Mouse (Mus musculus) erythroblast, embryonic 14.5 days (primary cell): Measurements from ENCODE around the gene Iah1. TPM values are rescaled to one million over a fixed set of nuclear protein-coding genes. Genes with fewer than 3 reads are reported as not detected.

Experiments
- H3K27me3 ChIP-seq: 2 replicates; pipeline ENCODE4 v1.6.1; 2012; ENCODE audit warnings: inconsistent platforms; ENCODE audit not compliant: control insufficient read depth
- H3K36me3 ChIP-seq: 2 replicates; pipeline ENCODE4 v1.6.1; 2012; ENCODE audit warnings: mild to moderate bottlenecking, inconsistent platforms; ENCODE audit not compliant: control insufficient read depth
- H3K4me1 ChIP-seq: 2 replicates; pipeline ENCODE4 v1.6.1; 2012; ENCODE audit warnings: inconsistent platforms; ENCODE audit not compliant: control insufficient read depth
- H3K4me3 ChIP-seq: replicated peaks from 2 replicates; pipeline ENCODE3; 2012; ENCODE audit warnings: moderate library complexity, mild to moderate bottlenecking, inconsistent platforms
- H3K9me3 ChIP-seq: 2 replicates; pipeline ENCODE4 v1.6.1; 2012; ENCODE audit warnings: low read length, inconsistent platforms, mixed read lengths; ENCODE audit not compliant: control insufficient read depth
- GATA1 ChIP-seq: IDR thresholded peaks from 2 replicates; pipeline ENCODE4 v1.6.1; 2012; ENCODE audit warnings: low read length, inconsistent platforms, mixed read lengths
- TAL1 ChIP-seq: IDR thresholded peaks from 3 replicates; pipeline ENCODE4 v1.6.1; 2012; ENCODE audit warnings: low read length, inconsistent platforms, mixed read lengths
- polyA plus RNA-seq: library from polyadenylated mRNA; stranded (reverse); fragments of >175 nt; gene quantifications from 2 replicates; pipeline ENCODE4 v1.2.3, GENCODE M21; 2012

The Iah1 gene
- polyA plus RNA-seq, 1 experiment: 4.9 TPM

GRCm38 (mm10) chr12:21350113-21350876 is 34.1 kb downstream of the Iah1 start:
- no peaks in the 10 kb centered on the region for H3K27me3 ChIP-seq
- TF ChIP-seq GATA1 (no peak), TAL1 (no peak)
- H3K9me3 ChIP-seq: no peaks in the 10 kb centered on the region
- H3K4me3 ChIP-seq: no peak overlapping the region
- peaks cover 63% of the 10 kb centered on the region for H3K36me3 ChIP-seq
- H3K4me1 ChIP-seq: no peaks in the 10 kb centered on the region

DNA sequence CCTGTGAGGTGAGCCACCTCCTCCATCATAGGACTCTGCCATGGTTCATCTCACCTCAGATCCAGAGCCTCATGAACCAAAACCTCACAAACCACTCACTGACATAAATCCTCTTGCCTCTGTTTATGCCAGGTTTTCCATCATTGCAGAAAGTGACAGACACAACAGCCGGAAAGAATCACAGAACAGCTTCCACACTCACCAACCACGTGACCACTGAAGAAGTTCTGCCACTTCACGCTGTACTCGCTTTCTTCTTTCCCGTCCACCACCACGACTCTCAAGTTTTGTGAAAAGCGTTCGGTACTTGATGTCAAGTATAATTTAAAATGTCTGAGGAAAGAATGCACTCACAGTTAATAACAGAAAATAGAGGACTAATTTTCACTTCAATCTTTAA is 37.5 kb downstream of the Iah1 start:
- TF ChIP-seq GATA1 (no peak), TAL1 (no peak)
- H3K4me1 ChIP-seq: no peaks in the 10 kb centered on the region
- no peaks in the 10 kb centered on the region for H3K9me3 ChIP-seq
- no peaks in the 10 kb centered on the region for H3K27me3 ChIP-seq
- no peak overlapping the region for H3K4me3 ChIP-seq
- peaks cover 53% of the 10 kb centered on the region for H3K36me3 ChIP-seq

DNA sequence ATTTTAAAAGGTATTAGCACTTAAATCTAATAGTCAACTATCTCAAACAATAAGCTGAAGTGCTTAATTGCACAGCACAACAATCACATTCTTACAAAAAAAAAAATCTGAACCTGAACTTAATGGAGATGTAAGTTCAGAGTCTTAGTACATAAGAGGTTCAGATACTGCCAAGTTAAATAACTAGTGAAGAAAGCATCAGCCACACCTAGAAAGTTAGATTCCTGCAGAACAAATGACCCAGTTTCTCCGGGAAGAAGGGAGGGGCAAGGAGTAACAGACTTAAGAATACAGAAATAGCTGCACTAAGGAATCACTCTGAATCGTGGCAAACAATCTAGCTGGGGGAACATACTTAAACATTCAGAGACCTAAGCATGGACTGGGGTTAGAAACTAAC is 46.5 kb downstream of the Iah1 start:
- peaks cover 16% of the 10 kb centered on the region for H3K36me3 ChIP-seq
- no peaks in the 10 kb centered on the region for H3K27me3 ChIP-seq
- H3K4me3 ChIP-seq: no peak overlapping the region
- H3K4me1 ChIP-seq: peaks cover 3% of the 10 kb centered on the region; the same call in 1 of the 2 replicates
- TF ChIP-seq TAL1 (no peak), GATA1 (no peak)
- H3K9me3 ChIP-seq: no peaks in the 10 kb centered on the region

DNA sequence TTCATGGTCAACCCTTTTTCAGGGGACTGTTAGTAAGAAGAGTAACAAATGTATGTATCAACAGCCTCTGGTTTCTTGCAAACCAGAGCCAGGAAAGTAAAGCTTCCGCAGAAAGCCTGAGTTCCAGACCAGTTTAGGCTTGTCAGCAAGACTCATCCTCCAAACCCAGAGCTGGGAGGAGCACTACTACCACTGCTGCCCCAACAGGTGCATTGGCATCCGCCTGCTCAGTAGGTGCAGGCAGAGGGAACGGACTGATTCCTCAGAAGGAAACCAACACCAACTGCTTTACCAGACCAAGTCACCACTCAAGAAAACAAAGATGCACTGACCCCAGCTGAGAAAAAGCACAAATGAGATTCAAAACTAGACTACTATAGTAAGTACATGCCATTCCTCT is 47.0 kb downstream of the Iah1 start:
- peaks cover 3% of the 10 kb centered on the region; the same call in 1 of the 2 replicates for H3K4me1 ChIP-seq
- H3K4me3 ChIP-seq: no peak overlapping the region
- no peak for TF ChIP-seq GATA1
- TF ChIP-seq TAL1: no peak
- H3K36me3 ChIP-seq: peaks cover 13% of the 10 kb centered on the region
- H3K27me3 ChIP-seq: no peaks in the 10 kb centered on the region
- H3K9me3 ChIP-seq: no peaks in the 10 kb centered on the region

- Histone ChIP-seq H3K36me3 (peaks cover 12% of the 10 kb centered on the region), H3K27me3 (no peaks in the 10 kb centered on the region), H3K4me3 (no peak overlapping the region), H3K4me1 (peaks cover 4% of the 10 kb centered on the region), H3K9me3 (no peaks in the 10 kb centered on the region)
- TF ChIP-seq GATA1 (no peak), TAL1 (no peak)
Measured at GRCm38 (mm10) chr12:21364624-21365435, 48.6 kb downstream of the Iah1 start.

- no peaks in the 10 kb centered on the region for H3K27me3 ChIP-seq
- peaks cover 4% of the 10 kb centered on the region for H3K36me3 ChIP-seq
- TF ChIP-seq TAL1 (no peak), GATA1 (no peak)
- H3K4me1 ChIP-seq: peaks cover 17% of the 10 kb centered on the region
- no peaks in the 10 kb centered on the region for H3K9me3 ChIP-seq
- no peak overlapping the region for H3K4me3 ChIP-seq
Measured at GRCm38 (mm10) chr12:21368376-21369086, 52.3 kb downstream of the Iah1 start.

GRCm38 (mm10) chr12:21369087-21369410 is 52.9 kb downstream of the Iah1 start:
- Histone ChIP-seq H3K9me3 (no peaks in the 10 kb centered on the region), H3K36me3 (peaks cover 2% of the 10 kb centered on the region; the same call in 1 of the 2 replicates), H3K27me3 (no peaks in the 10 kb centered on the region), H3K4me1 (peaks cover 21% of the 10 kb centered on the region), H3K4me3 (no peak overlapping the region)
- TF ChIP-seq GATA1 (no peak), TAL1 (no peak)

DNA sequence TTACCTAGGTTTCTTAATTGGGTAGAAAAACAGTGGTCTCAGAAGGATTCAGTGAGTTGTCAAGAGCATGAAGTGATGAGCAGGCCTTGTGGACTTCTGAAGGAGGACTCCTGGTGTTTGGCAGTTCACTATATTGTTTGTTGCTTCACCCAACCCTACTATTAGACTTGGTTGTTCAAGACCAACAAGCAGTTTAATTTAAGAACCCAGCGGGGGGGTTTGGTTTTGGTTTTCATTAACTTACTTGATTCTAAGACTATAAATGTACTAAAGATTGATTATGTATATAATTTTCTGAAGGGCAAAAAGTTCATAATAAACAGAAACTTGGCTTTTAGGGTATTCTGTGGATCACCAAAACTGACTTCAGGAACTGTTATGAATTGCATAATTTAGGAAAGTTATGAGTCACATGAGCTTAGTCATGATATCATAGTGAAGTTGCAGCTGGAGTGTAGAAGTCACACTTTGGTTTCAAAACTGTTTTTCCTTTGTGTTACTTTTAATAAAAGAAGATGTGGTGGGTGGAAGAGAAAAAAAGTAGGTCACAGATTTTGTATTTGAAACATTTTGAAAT is 53.9 kb downstream of the Iah1 start:
- TF ChIP-seq TAL1: no peak
- TF ChIP-seq GATA1: no peak
- Histone ChIP-seq H3K9me3 (no peaks in the 10 kb centered on the region), H3K36me3 (peaks cover 2% of the 10 kb centered on the region; the same call in 1 of the 2 replicates), H3K27me3 (no peaks in the 10 kb centered on the region), H3K4me3 (no peak overlapping the region), H3K4me1 (peaks cover 22% of the 10 kb centered on the region)
